Mouse (Mus musculus): ENCODE data around the gene Use1. TPM values are rescaled to one million over a fixed set of nuclear protein-coding genes. Genes with fewer than 3 reads are reported as not detected.

Gene Use1
- polyA plus RNA-seq, 2 experiments: 114 to 189 TPM

- Histone ChIP-seq H3K4me1 (ENCODE audit: control insufficient read depth, insufficient read depth, low read length) (peaks cover 10% of the 10 kb centered on the region), H3K27ac (replicated peaks; ENCODE audit: low read depth, low read length) (peak overlapping the region; percentile 90), H3K36me3 (ENCODE audit: control insufficient read depth, insufficient read depth, low read length) (peaks cover 15% of the 10 kb centered on the region), H3K9ac (ENCODE audit: low read depth, low read length, severe bottlenecking) (peak overlapping the region; percentile 65), H3K27me3 (ENCODE audit: control insufficient read depth, insufficient read depth, low read length) (no peaks in the 10 kb centered on the region), H3K4me3 (replicated peaks; ENCODE audit: low read length) (peak overlapping the region; percentile 66), H3K9me3 (ENCODE audit: control insufficient read depth, low read length) (no peaks in the 10 kb centered on the region), H3K4me2 (replicated peaks; ENCODE audit: low read depth, low read length, severe bottlenecking) (peak overlapping the region; percentile 66)
- DNase-seq (ENCODE audit: low spot score) (no peak), ATAC-seq (ENCODE audit: low FRiP score, low read depth) (no peak)
- 46% methylated on average over 17 of the region's 17 CpGs for WGBS
- no peak for TF ChIP-seq POLR2A (IDR thresholded peaks at IDR 0.05; ENCODE audit: borderline replicate concordance, extremely low read depth, insufficient read depth, insufficient read length)
These were observed 1.0 kb downstream of the Use1 start for GRCm38 (mm10) chr8:71367529-71368176.

GRCm38 (mm10) chr8:71368366-71368765 lies 1.7 kb downstream of the Use1 start:
- 0 out of 2 replicates have a peak overlapping the region, but pooled peaks have one; percentile 21 for H3K9ac ChIP-seq (ENCODE audit: low read depth, low read length, severe bottlenecking)
- TF ChIP-seq POLR2A (IDR thresholded peaks at IDR 0.05; ENCODE audit: borderline replicate concordance, extremely low read depth, insufficient read depth, insufficient read length): no peak
- DNase-seq (ENCODE audit: low spot score): no peak
- peak overlapping the region; percentile 66; the same call in 1 of the 2 replicates for H3K4me2 ChIP-seq (replicated peaks; ENCODE audit: low read depth, low read length, severe bottlenecking)
- no peak for ATAC-seq (ENCODE audit: low FRiP score, low read depth)
- H3K27ac ChIP-seq (replicated peaks; ENCODE audit: low read depth, low read length): no peak overlapping the region
- no peaks in the 10 kb centered on the region for H3K27me3 ChIP-seq (ENCODE audit: control insufficient read depth, insufficient read depth, low read length)
- no peak overlapping the region for H3K4me3 ChIP-seq (replicated peaks; ENCODE audit: low read length)
- H3K4me1 ChIP-seq (ENCODE audit: control insufficient read depth, insufficient read depth, low read length): peaks cover 10% of the 10 kb centered on the region
- no peaks in the 10 kb centered on the region for H3K9me3 ChIP-seq (ENCODE audit: control insufficient read depth, low read length)
- peaks cover 21% of the 10 kb centered on the region for H3K36me3 ChIP-seq (ENCODE audit: control insufficient read depth, insufficient read depth, low read length)

- H3K4me1 ChIP-seq (ENCODE audit: control insufficient read depth, insufficient read depth, low read length): peaks cover 10% of the 10 kb centered on the region
- 94% methylated on average over 10 of the region's 10 CpGs for whole genome bisulfite sequencing
- H3K36me3 ChIP-seq (ENCODE audit: control insufficient read depth, insufficient read depth, low read length): peaks cover 30% of the 10 kb centered on the region
- no peak for TF ChIP-seq POLR2A (IDR thresholded peaks at IDR 0.05; ENCODE audit: borderline replicate concordance, extremely low read depth, insufficient read depth, insufficient read length)
- no peak overlapping the region for H3K4me2 ChIP-seq (replicated peaks; ENCODE audit: low read depth, low read length, severe bottlenecking)
- H3K9ac ChIP-seq (ENCODE audit: low read depth, low read length, severe bottlenecking): no peak overlapping the region
- H3K27me3 ChIP-seq (ENCODE audit: control insufficient read depth, insufficient read depth, low read length): no peaks in the 10 kb centered on the region
- no peak overlapping the region for H3K4me3 ChIP-seq (replicated peaks; ENCODE audit: low read length)
- DNase-seq (ENCODE audit: low spot score) (no peak), ATAC-seq (ENCODE audit: low FRiP score, low read depth) (no peak)
- H3K9me3 ChIP-seq (ENCODE audit: control insufficient read depth, low read length): no peaks in the 10 kb centered on the region
- no peak overlapping the region for H3K27ac ChIP-seq (replicated peaks; ENCODE audit: low read depth, low read length)
These were observed 2.5 kb downstream of the Use1 start for GRCm38 (mm10) chr8:71369040-71369718.

- no peak overlapping the region for H3K27ac ChIP-seq (replicated peaks; ENCODE audit: low read depth, low read length)
- DNase-seq (ENCODE audit: low spot score) (no peak), ATAC-seq (ENCODE audit: low FRiP score, low read depth) (no peak)
- H3K4me3 ChIP-seq (replicated peaks; ENCODE audit: low read length): peak overlapping the region; percentile 71
- peak overlapping the region; percentile 42 for H3K4me2 ChIP-seq (replicated peaks; ENCODE audit: low read depth, low read length, severe bottlenecking)
- WGBS: 23% methylated on average over 5 of the region's 5 CpGs
- H3K36me3 ChIP-seq (ENCODE audit: control insufficient read depth, insufficient read depth, low read length): peaks cover 40% of the 10 kb centered on the region
- H3K27me3 ChIP-seq (ENCODE audit: control insufficient read depth, insufficient read depth, low read length): no peaks in the 10 kb centered on the region
- H3K4me1 ChIP-seq (ENCODE audit: control insufficient read depth, insufficient read depth, low read length): peaks cover 12% of the 10 kb centered on the region
- TF ChIP-seq POLR2A (IDR thresholded peaks at IDR 0.05; ENCODE audit: borderline replicate concordance, extremely low read depth, insufficient read depth, insufficient read length): no peak
- no peaks in the 10 kb centered on the region for H3K9me3 ChIP-seq (ENCODE audit: control insufficient read depth, low read length)
- H3K9ac ChIP-seq (ENCODE audit: low read depth, low read length, severe bottlenecking): no peak overlapping the region
These were observed 4.1 kb downstream of the Use1 start for GRCm38 (mm10) chr8:71370711-71371235.

GRCm38 (mm10) chr8:71371236-71371848 lies 4.7 kb downstream of the Use1 start, which contains the start of gene Ocel1:
Gene Ocel1 (plus strand): TSS chr8:71371298.
- Histone ChIP-seq H3K27me3 (ENCODE audit: control insufficient read depth, insufficient read depth, low read length) (no peaks in the 10 kb centered on the region), H3K9me3 (ENCODE audit: control insufficient read depth, low read length) (no peaks in the 10 kb centered on the region), H3K4me2 (replicated peaks; ENCODE audit: low read depth, low read length, severe bottlenecking) (peak within 1 kb of the TSS; percentile 42), H3K4me1 (ENCODE audit: control insufficient read depth, insufficient read depth, low read length) (peaks cover 18% of the 10 kb centered on the region), H3K36me3 (ENCODE audit: control insufficient read depth, insufficient read depth, low read length) (peaks cover 40% of the 10 kb centered on the region), H3K9ac (ENCODE audit: low read depth, low read length, severe bottlenecking) (peak within 1 kb of the TSS; percentile 47; the same call in 1 of the 2 replicates), H3K4me3 (replicated peaks; ENCODE audit: low read length) (peak within 1 kb of the TSS; percentile 71), H3K27ac (replicated peaks; ENCODE audit: low read depth, low read length) (peak within 1 kb of the TSS; percentile 69)
- peak; percentile 88 for ATAC-seq (ENCODE audit: low FRiP score, low read depth)
- 0 out of 2 replicates have a peak, but pooled peaks have one; percentile 34 for TF ChIP-seq POLR2A (IDR thresholded peaks at IDR 0.05; ENCODE audit: borderline replicate concordance, extremely low read depth, insufficient read depth, insufficient read length)
- under 1% methylated on average over 59 of the region's 68 CpGs for WGBS
- DNase-seq (ENCODE audit: low spot score): peak; percentile 95

Measured in limb, embryonic 14.5 days (tissue).